Mouse (Mus musculus): ENCODE results near the gene Zc3h4. TPM values are rescaled to one million over a fixed set of nuclear protein-coding genes. Genes with fewer than 3 reads are reported as not detected.
A peak's percentile ranks its signal among the peaks of the same experiment; 100 is the strongest.

Zc3h4 gene
- polyA plus RNA-seq, 1 experiment: 24.8 TPM

DNA sequence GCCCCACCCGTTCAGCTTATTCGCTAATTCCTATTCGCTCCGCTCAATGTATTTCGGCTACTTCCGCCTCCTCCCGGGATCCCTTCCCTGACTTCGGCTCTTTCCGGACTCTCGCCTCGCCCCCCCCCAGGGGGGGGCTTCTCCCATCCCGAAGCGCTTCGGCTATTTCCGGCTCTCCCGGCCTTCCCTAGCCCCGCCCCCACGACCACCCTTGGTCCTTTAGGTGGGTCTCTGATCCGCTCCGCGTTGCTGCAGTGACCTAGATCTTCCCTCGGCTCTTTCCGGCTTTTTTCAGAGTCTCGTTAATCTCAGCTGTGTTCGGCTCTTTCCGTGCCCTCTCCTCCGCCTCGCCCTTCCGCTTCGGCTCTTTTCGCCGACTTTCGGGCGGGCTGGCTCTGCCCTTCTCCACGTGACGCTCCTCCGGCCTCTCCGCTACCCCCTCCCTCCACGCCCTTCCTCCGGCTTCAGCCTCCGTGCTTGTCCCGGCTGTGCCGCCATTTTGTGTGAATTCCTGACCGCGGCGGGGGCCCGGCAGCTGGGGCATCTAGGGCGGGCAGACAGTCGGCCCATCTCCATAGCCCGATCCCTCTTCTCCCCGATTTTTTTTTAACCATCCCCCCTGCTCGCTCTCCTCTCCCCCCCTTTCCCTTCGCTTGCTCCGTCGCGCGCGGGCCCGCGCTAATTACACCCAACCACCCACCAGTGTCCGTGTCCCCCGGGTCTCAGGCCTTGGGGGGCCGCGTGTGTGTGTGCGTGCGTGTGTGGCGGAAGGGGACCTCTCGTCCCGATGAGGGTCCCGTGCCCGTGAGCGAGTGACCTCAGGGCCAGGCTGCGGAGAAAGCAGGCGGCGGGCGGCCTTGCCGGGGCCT, 656 bp upstream of the Zc3h4 start:
- Histone ChIP-seq H3K4me3 (peak overlapping the region; percentile 98), H3ac (ENCODE audit: control insufficient read depth, insufficient read length) (peak overlapping the region; percentile 65), H3K4me2 (ENCODE audit: low read depth) (peak overlapping the region; percentile 100), H3K36me3 (ENCODE audit: control insufficient read depth, insufficient read depth) (no peaks in the 10 kb centered on the region), H3K27me3 (ENCODE audit: control insufficient read depth, insufficient read depth, insufficient read length) (no peaks in the 10 kb centered on the region), H3K79me2 (ENCODE audit: control insufficient read depth, insufficient read depth) (peaks cover 34% of the 10 kb centered on the region)
- peak; percentile 78 for TF ChIP-seq POLR2AphosphoS2 (IDR thresholded peaks at IDR 0.05; ENCODE audit: insufficient read length, low read depth)
- TF ChIP-seq USF1 (IDR thresholded peaks at IDR 0.05; ENCODE audit: low read depth): peak; percentile 91
- peak; percentile 65 for TF ChIP-seq POLR2A (IDR thresholded peaks at IDR 0.05; ENCODE audit: insufficient read length, low read depth)
- peak in 1 of 3 experiments; percentile 11 for TF ChIP-seq MYOG (IDR thresholded peaks at IDR 0.05; ENCODE audit: control insufficient read depth in 1 of 3, insufficient read depth in 1 of 3, insufficient read length in 2 of 3, low read depth in 2 of 3)
- no peak for TF ChIP-seq MYOD1 (IDR thresholded peaks at IDR 0.05; ENCODE audit: control insufficient read depth in 1 of 3, insufficient read length in 2 of 3, low read depth in 2 of 3)

DNA sequence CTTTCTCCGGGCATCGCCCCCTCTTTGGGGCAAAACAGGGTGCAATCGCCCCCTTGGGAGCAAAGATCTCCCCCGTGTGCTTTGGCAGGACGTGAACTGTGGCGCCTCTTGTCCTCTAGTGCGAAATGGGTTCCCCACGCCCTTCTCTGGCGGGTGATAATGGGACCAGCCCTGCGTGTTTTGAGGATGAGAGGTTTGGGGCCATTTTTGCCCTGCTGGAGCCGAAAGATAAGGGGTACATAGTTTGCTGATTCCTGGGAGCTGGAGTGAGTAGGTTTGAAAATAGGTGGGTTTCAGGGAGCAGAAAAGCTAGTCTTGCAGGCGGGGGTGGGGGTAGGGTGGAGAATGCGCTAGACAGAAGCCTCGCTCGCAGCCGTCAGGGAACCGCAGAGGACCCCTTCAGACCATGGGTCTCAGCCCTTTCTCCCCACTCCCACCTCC, 1.3 kb downstream of the Zc3h4 start:
- Histone ChIP-seq H3ac (ENCODE audit: control insufficient read depth, insufficient read length) (peak overlapping the region; percentile 65), H3K4me3 (peak overlapping the region; percentile 98), H3K36me3 (ENCODE audit: control insufficient read depth, insufficient read depth) (no peaks in the 10 kb centered on the region), H3K79me2 (ENCODE audit: control insufficient read depth, insufficient read depth) (peaks cover 43% of the 10 kb centered on the region), H3K4me2 (ENCODE audit: low read depth) (peak overlapping the region; percentile 87), H3K27me3 (ENCODE audit: control insufficient read depth, insufficient read depth, insufficient read length) (no peaks in the 10 kb centered on the region)
- TF ChIP-seq POLR2A (IDR thresholded peaks at IDR 0.05; ENCODE audit: insufficient read length, low read depth) (peak; percentile 45), USF1 (IDR thresholded peaks at IDR 0.05; ENCODE audit: low read depth) (no peak)

DNA sequence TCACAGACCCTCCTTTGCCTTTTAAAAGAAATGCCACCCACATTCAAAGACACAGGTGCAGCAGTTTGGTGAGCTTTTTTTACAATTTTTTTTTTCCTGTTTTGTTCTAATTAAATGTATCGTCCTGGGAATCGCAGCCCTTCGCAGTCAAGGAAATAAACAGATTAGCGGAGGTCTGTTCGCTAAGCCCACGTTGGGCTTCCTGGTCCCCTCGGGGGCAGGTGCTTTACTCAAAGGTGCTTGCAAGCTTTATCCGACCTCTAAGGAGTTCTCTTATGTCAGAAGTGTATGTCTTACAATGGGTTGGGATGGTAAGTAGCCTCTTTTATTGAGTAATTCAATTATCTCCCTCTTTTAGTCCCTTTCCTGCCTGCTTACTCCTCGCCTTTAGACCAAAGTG, 1.7 kb downstream of the Zc3h4 start:
- peak overlapping the region; percentile 87 for H3K4me2 ChIP-seq (ENCODE audit: low read depth)

DNA sequence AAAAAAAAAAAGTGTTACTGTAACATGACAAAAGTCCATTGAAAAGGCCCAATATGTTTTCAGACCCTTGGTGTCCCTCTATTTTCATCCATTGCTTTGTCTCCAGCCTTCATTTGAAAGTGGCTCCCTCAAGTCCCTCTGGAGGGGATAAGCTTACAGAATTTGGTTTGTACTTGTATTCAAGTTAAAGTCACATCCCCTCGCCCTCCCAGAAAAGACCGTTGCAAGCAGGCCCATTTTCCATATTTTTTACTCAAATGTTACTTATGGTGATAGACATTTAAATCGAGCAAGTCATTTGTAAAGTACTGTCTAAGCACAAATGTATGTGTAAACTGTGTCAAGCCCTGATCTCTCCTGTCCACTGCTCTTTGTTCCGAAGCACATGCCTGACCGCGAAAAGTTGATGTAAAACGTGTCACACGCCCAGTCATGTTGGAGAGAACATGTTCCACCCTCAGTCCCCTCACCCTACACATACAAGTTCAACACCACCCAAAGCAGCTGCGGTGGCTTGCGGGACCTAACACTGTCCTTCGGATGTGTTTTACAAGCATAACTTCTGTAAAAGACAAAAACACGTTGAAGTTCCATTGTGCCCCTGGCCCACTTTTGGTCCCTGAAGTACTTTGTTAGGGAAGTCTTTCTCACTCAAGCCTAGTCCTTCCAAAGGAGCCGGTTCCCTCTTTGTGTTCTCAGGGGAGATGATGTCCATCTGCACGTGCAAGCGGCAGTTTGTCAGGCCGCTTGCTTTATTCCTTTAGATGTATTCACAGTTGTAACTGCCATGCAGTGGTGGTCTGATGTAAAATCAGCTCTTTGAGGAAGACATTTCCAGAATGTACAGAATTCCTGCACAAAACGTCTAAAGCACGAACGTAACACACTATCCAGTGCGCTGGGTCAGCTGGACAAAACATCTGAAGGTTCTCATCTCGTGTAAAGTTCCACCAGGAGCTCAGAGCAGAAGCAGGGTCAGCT, 2.5 kb downstream of the Zc3h4 start:
- Histone ChIP-seq H3ac (ENCODE audit: control insufficient read depth, insufficient read length) (no peak overlapping the region), H3K4me2 (ENCODE audit: low read depth) (peak overlapping the region; percentile 87), H3K27me3 (ENCODE audit: control insufficient read depth, insufficient read depth, insufficient read length) (no peaks in the 10 kb centered on the region), H3K4me3 (peak overlapping the region; percentile 98), H3K79me2 (ENCODE audit: control insufficient read depth, insufficient read depth) (peaks cover 54% of the 10 kb centered on the region), H3K36me3 (ENCODE audit: control insufficient read depth, insufficient read depth) (no peaks in the 10 kb centered on the region)
- TF ChIP-seq MAX (IDR thresholded peaks at IDR 0.05; ENCODE audit: low read depth) (peak; percentile 30), REST (IDR thresholded peaks at IDR 0.05; ENCODE audit: insufficient read depth, insufficient read length) (no peak), POLR2A (IDR thresholded peaks at IDR 0.05; ENCODE audit: insufficient read length, low read depth) (peak; percentile 49), POLR2AphosphoS2 (IDR thresholded peaks at IDR 0.05; ENCODE audit: insufficient read length, low read depth) (peak; percentile 79)

More for the DNA sequence above, 1.7 kb downstream of the Zc3h4 start:
- H3ac ChIP-seq (ENCODE audit: control insufficient read depth, insufficient read length): peak overlapping the region; percentile 65
- peak overlapping the region; percentile 98 for H3K4me3 ChIP-seq
- TF ChIP-seq POLR2A (IDR thresholded peaks at IDR 0.05; ENCODE audit: insufficient read length, low read depth) (peak; percentile 7), MYOD1 (IDR thresholded peaks at IDR 0.05; ENCODE audit: control insufficient read depth in 1 of 3, insufficient read length in 2 of 3, low read depth in 2 of 3) (no peak)
- no peaks in the 10 kb centered on the region for H3K36me3 ChIP-seq (ENCODE audit: control insufficient read depth, insufficient read depth)
- no peaks in the 10 kb centered on the region for H3K27me3 ChIP-seq (ENCODE audit: control insufficient read depth, insufficient read depth, insufficient read length)
- peaks cover 47% of the 10 kb centered on the region for H3K79me2 ChIP-seq (ENCODE audit: control insufficient read depth, insufficient read depth)

DNA sequence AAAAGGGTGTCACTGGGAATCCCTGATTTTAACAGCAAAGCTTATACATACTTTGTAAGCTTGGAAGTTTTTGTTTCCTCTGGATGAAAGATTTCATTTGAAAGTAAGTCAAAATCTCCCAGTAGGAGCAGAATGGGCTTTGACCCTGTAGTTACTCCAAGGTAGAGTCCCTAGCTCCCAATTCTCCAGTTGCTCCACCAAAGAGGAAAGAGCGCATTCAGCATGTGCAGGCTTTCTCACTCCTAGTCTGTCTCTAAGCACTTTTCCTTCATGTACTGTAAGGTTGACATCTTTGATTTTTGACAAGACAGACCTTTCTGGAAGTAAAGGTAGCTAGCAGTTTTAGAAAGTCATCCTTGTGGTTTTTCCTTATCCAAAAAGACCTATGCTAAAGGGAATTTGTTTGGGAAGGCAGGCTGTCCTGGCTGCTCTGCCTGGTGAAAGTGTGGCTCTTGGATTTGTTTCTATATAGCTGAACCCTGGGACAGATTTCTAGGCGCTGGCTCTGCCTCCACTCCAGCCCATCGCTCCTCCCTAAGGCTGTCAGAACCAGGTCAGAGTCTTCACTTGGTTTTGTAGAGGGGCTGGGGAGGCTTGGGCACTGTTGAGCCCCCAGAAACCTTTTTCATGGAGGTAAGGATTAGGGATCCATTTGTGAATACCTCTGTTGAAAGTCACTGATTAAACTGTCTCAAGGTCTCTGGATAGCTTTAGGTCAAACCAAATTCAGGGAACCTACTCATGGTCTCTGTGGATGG, 3.8 kb downstream of the Zc3h4 start:
- Histone ChIP-seq H3K36me3 (ENCODE audit: control insufficient read depth, insufficient read depth) (no peaks in the 10 kb centered on the region), H3K27me3 (ENCODE audit: control insufficient read depth, insufficient read depth, insufficient read length) (no peaks in the 10 kb centered on the region), H3K79me2 (ENCODE audit: control insufficient read depth, insufficient read depth) (peaks cover 60% of the 10 kb centered on the region), H3K4me3 (peak overlapping the region; percentile 98), H3ac (ENCODE audit: control insufficient read depth, insufficient read length) (no peak overlapping the region), H3K4me2 (ENCODE audit: low read depth) (peak overlapping the region; percentile 87)
- TF ChIP-seq E2F4 (IDR thresholded peaks at IDR 0.05; ENCODE audit: insufficient read depth) (no peak), MYOD1 (IDR thresholded peaks at IDR 0.05; ENCODE audit: control insufficient read depth in 1 of 3, insufficient read length in 2 of 3, low read depth in 2 of 3) (no peak), TCF12 (IDR thresholded peaks at IDR 0.05; ENCODE audit: insufficient read depth, poor library complexity, severe bottlenecking) (no peak), USF1 (IDR thresholded peaks at IDR 0.05; ENCODE audit: low read depth) (no peak)
